Mouse (Mus musculus) ES-CJ7 (cell line): ENCODE data around the gene Camkk1.
A peak's percentile ranks its signal among the peaks of the same experiment; 100 is the strongest.

Experiments
- DNase-seq: peaks from one replicate; pipeline ENCODE4 v3.0.0; 2011; ENCODE audit warnings: low read depth, low spot score

The Camkk1 gene

GRCm38 (mm10) chr11:73049335-73049734 lies 30.5 kb downstream of the Camkk1 start:
- peak; percentile 77 for DNase-seq

- no peak for DNase-seq
These were observed 34.0 kb downstream of the Camkk1 start for GRCm38 (mm10) chr11:73052795-73053194.

- DNase-seq: no peak
These were observed 38.9 kb downstream of the Camkk1 start for GRCm38 (mm10) chr11:73057701-73058100.

- DNase-seq: no peak
These were observed 40.8 kb downstream of the Camkk1 start for GRCm38 (mm10) chr11:73059630-73060029.

- DNase-seq: no peak
These were observed 42.6 kb downstream of the Camkk1 start for GRCm38 (mm10) chr11:73061413-73061812.

GRCm38 (mm10) chr11:73071839-73072238 lies 53.0 kb downstream of the Camkk1 start:
- peak; percentile 18 for DNase-seq

- DNase-seq: no peak
These were observed 57.5 kb downstream of the Camkk1 start for GRCm38 (mm10) chr11:73076295-73076694.

- no peak for DNase-seq
These were observed 57.9 kb downstream of the Camkk1 start for GRCm38 (mm10) chr11:73076733-73077132.

- no peak for DNase-seq
These were observed 58.5 kb downstream of the Camkk1 start for GRCm38 (mm10) chr11:73077211-73077720.

- DNase-seq: no peak
These were observed 59.8 kb downstream of the Camkk1 start for GRCm38 (mm10) chr11:73078615-73079014.

- DNase-seq: no peak
These were observed 61.5 kb downstream of the Camkk1 start for GRCm38 (mm10) chr11:73080306-73080705.

- DNase-seq: no peak
These were observed 65.5 kb downstream of the Camkk1 start for GRCm38 (mm10) chr11:73084303-73084702.

GRCm38 (mm10) chr11:73084804-73085231 lies 66.0 kb downstream of the Camkk1 start:
- DNase-seq: no peak

- DNase-seq: no peak
These were observed 66.6 kb downstream of the Camkk1 start for GRCm38 (mm10) chr11:73085391-73085790.

GRCm38 (mm10) chr11:73087700-73088480 lies 69.1 kb downstream of the Camkk1 start:
- DNase-seq: no peak

GRCm38 (mm10) chr11:73090283-73090682 lies 71.5 kb downstream of the Camkk1 start, which contains the start of gene Itgae:
Gene Itgae, plus strand, starts transcription at chr11:73090583.
- no peak for DNase-seq

GRCm38 (mm10) chr11:73090826-73091225 lies 72.0 kb downstream of the Camkk1 start:
- no peak for DNase-seq
